Mouse (Mus musculus) small intestine, adult 2 months (tissue): ENCODE results near the gene Cep170b. TPM values are rescaled to one million over a fixed set of nuclear protein-coding genes. Genes with fewer than 3 reads are reported as not detected.

Experiments used
- H3K27ac ChIP-seq: fragments of 200-500 bp; 2 replicates; pipeline ENCODE4 v1.5.1; 2012; ENCODE audit warnings: low read depth, low read length, control low read depth, inconsistent platforms; ENCODE audit not compliant: insufficient read depth
- H3K27me3 ChIP-seq: fragments of 200-500 bp; 2 replicates; pipeline ENCODE4 v1.6.1; 2012; ENCODE audit warnings: mild to moderate bottlenecking, moderate library complexity, low read length, inconsistent platforms; ENCODE audit not compliant: control insufficient read depth, insufficient read depth
- H3K36me3 ChIP-seq: fragments of 200-500 bp; 2 replicates; pipeline ENCODE4 v1.6.1; 2012; ENCODE audit warnings: mild to moderate bottlenecking, low read length, control low read depth, inconsistent platforms; ENCODE audit not compliant: control insufficient read depth, insufficient read depth
- H3K4me1 ChIP-seq: fragments of 200-500 bp; 2 replicates; pipeline ENCODE4 v1.6.1; 2012; ENCODE audit warnings: low read length, inconsistent platforms, mixed read lengths; ENCODE audit not compliant: control insufficient read depth, insufficient read depth, insufficient read length
- H3K4me3 ChIP-seq: fragments of 200-500 bp; 2 replicates; pipeline ENCODE4 v1.5.1; 2012; ENCODE audit warnings: low read depth, mild to moderate bottlenecking, control low read depth, inconsistent platforms, low read length, moderate library complexity
- CTCF ChIP-seq: fragments of 200-500 bp; IDR thresholded peaks from 2 replicates; pipeline ENCODE4 v1.5.1; 2012; ENCODE audit warnings: low read depth, mild to moderate bottlenecking, control low read depth, inconsistent platforms, low read length, moderate library complexity, mixed read lengths; ENCODE audit not compliant: insufficient replicate concordance, insufficient read length; ENCODE audit errors: extremely low read depth
- POLR2A ChIP-seq: fragments of 200-500 bp; IDR thresholded peaks from 2 replicates; pipeline ENCODE4 v1.6.1; 2012; ENCODE audit warnings: low read depth, mild to moderate bottlenecking, control low read depth, inconsistent platforms, low read length, moderate library complexity
- WGBS: fragments of 180-500 bp; shearing (Covaris S2); methylation state at CpG from one replicate; pipeline ENCODE4 v1.1.7; 2018; 5-methylcytosine and 5-hydroxymethylcytosine counted together
- polyA plus RNA-seq: library from polyadenylated mRNA; depleted of rRNA; stranded (reverse); fragments of >200 nt; gene quantifications from 2 replicates; pipeline ENCODE4 v1.2.3, GENCODE M21; 2012; rRNA removed

Cep170b gene
- polyA plus RNA-seq, 1 experiment, result 99.3 TPM

- 31% methylated on average over 18 of the region's 18 CpGs for WGBS
- Histone ChIP-seq H3K36me3 (no peaks in the 10 kb centered on the region), H3K4me1 (peaks cover 9% of the 10 kb centered on the region), H3K27ac (no peak overlapping the region), H3K4me3 (peak overlapping the region; percentile 24), H3K27me3 (peaks cover 3% of the 10 kb centered on the region; the same call in 1 of the 2 replicates)
- TF ChIP-seq POLR2A (no peak), CTCF (no peak)
These were observed 75.3 kb downstream of the Cep170b start for GRCm38 (mm10) chr12:112795466-112796104.

Other genes with a start within 250 kb of the Cep170b start
- 0.06 and 0.75 TPM in 2 replicates for gene A530016L24Rik, start 231.0 kb upstream of the Cep170b start, polyA plus RNA-seq
- gene Tmem179, start 203.7 kb upstream of the Cep170b start, polyA plus RNA-seq, result 0.53 and 0.91 TPM in 2 replicates
- 6.6 and 11.0 TPM in 2 replicates for gene Inf2, start 131.7 kb upstream of the Cep170b start, polyA plus RNA-seq
- gene Adssl1, start 100.4 kb upstream of the Cep170b start, polyA plus RNA-seq, result 4.3 and 5.6 TPM in 2 replicates
- 16.1 and 31.3 TPM in 2 replicates for gene Siva1, start 75.8 kb upstream of the Cep170b start, polyA plus RNA-seq
- 79.0 and 88.7 TPM in 2 replicates for gene Akt1, start 45.6 kb upstream of the Cep170b start, polyA plus RNA-seq
- gene Zbtb42, start 41.6 kb upstream of the Cep170b start, polyA plus RNA-seq, result 27.7 and 32.8 TPM in 2 replicates
- gene Pld4, start 40.2 kb downstream of the Cep170b start, polyA plus RNA-seq, result 21.8 and 28.2 TPM in 2 replicates
- 1.4 and 2.1 TPM in 2 replicates for gene Ahnak2, start 82.2 kb downstream of the Cep170b start, polyA plus RNA-seq
- gene Clba1, start 88.5 kb downstream of the Cep170b start, polyA plus RNA-seq, result 1.2 and 1.6 TPM in 2 replicates
- gene Cdca4, start 109.0 kb downstream of the Cep170b start, polyA plus RNA-seq, result 8.0 and 15.8 TPM in 2 replicates
- gene Gpr132, start 147.8 kb downstream of the Cep170b start, polyA plus RNA-seq, result 5.4 and 8.2 TPM in 2 replicates
- gene Jag2, start 209.3 kb downstream of the Cep170b start, polyA plus RNA-seq, result 6.2 and 9.1 TPM in 2 replicates
- 40.8 and 42.4 TPM in 2 replicates for gene Nudt14, start 221.7 kb downstream of the Cep170b start, polyA plus RNA-seq